Mouse (Mus musculus): ENCODE measurements around the gene Grm5.

The Grm5 gene

DNA sequence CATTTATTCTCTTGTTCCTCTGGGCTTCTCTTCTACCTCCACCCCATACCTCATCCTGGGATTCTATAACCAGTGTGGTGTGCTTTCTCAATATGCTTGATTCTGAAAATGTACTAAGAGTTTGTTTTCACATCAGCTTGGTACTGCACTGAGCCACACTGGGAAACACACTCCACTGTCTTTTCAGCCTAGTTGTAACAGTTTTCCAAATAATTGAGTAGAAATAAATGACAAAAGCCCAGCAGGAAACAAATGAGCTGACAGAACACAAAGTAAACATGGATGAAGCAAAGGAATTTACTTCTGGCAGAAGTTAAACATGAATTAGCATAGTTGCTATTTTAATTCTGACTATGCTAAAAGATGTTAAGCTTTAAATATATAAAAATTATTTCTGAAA is 262.1 kb downstream of the Grm5 start:
- no peak for DNase-seq (ENCODE audit: low spot score)

DNA sequence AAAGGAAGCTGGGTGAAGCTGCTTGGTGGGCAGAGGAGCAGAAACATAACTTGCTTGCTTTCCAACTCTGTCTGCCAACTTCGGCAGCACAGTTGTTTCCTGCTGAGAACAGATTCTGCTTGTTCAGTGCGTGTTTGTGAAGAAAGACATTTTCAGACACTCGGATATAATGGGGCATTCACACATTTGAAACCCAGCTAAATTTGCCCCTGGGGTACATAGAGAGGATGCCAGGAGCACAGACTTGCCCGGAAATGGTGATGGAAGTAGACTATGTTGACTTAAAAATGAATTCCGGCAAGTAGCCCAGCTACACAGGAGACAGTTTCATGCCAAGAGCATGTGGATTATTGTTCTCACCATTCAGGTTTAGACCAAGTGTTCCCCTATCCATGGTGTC is 342.0 kb downstream of the Grm5 start:
- DNase-seq (ENCODE audit: low spot score): peak; percentile 56

DNA sequence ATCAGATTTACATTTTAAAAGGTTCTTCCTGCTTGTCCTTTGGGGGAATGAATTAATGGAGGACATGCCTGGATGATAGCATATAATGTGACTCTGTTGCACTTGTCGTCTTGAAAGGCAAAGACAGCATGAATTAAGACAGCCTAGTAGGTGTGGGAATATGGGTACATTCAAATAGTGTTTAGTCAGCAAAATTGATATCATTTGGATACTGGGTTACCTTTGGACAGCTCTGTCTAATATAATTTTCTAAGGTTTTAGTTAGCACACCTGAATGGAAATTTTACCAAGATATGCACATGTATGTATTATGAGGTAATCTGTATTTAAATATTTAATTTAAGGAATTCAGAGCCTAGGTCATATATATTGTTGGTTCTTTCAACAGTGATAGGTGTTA is 353.4 kb downstream of the Grm5 start:
- no peak for DNase-seq (ENCODE audit: low spot score)

DNA sequence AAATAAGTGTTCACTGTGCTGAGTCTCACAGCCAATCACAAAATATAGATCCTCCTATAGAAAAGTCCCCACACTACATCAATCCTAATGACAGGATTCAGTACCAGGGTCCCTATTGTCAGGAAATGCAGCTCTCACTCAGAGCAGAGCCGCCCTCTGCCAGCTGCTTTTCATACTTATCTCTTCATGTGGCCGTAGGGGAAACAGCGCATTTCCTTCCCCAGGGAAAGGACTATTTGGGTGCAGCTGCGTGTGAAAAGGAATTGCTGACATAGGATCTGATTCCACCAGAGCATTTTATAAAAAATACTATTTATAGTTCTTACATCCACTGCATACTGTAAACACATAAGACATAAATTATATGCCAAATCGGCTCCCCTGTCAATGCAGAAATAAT is 354.3 kb downstream of the Grm5 start:
- DNase-seq (ENCODE audit: low spot score): no peak

DNA sequence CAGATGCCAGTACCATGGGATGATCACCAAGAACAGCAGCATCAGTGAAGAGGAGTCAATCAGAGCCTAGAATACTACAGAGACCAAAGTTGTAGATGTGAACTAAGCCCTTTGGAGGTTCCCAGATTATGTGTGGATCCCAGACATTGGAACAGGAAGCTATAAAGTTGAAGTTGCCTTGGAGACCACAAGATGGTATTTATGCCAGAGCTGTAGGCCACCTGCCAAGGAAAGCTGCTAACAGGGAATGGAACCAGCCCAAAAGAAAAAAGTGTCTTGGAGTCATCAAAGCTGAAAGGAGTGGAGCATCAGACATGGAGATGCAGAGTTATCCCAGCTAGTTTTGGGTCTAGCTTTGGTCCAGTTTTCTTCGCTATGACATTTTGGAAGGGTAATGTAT is 366.2 kb downstream of the Grm5 start:
- no peak for DNase-seq (ENCODE audit: low spot score)

DNA sequence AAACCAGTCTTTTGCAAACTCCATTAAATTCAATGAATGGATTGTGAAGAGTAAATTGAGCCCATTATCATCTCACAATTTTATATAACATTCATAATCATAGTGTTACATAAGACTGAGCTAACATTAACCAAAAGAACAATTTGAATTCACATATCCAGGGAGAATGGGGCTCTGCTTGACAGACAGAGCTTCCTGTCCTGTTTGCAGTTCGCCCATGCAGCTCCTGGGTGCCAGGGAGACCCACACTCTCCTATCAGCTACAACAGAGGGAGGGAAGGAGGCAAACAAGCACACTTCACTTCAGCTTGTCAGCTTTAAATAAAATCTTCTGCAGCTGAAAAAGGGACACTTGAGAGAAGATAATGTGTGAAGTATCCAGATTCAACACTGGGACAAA is 389.2 kb downstream of the Grm5 start:
- no peak for DNase-seq (ENCODE audit: low spot score)

DNA sequence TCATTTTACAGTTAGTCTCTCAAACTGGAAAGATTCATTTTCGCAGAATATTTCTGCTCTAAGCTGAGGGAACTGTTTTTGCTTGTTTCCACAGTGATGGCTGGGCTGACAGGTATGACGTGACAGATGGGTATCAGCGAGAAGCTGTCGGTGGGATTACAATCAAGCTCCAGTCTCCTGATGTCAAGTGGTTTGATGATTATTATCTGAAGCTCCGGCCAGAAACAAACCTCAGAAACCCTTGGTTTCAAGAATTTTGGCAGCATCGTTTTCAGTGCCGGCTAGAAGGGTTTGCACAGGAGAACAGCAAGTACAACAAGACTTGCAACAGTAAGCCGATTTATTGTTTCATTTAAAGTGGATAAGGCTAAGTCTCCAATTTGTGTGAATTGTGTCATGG is 391.1 kb downstream of the Grm5 start:
- no peak for DNase-seq (ENCODE audit: low spot score)

DNA sequence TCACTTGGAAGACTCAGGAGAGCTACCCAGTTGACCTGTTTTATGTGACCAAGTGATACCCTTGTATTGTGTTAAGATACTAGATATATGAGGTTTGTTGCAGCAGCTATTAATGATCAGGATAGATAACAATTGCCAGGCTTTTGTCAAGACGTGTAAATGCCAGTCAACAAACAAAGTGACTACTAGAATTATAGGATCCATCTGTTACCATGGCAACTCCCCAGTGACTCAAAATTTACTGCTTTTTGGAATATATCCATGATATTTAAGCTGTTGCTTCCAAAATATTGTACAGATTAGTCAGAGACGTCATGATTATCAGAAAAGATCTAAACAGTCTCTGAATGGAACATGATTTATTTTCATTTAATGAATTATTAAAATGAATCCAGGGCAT is 399.5 kb downstream of the Grm5 start:
- no peak for DNase-seq (ENCODE audit: low spot score)

DNA sequence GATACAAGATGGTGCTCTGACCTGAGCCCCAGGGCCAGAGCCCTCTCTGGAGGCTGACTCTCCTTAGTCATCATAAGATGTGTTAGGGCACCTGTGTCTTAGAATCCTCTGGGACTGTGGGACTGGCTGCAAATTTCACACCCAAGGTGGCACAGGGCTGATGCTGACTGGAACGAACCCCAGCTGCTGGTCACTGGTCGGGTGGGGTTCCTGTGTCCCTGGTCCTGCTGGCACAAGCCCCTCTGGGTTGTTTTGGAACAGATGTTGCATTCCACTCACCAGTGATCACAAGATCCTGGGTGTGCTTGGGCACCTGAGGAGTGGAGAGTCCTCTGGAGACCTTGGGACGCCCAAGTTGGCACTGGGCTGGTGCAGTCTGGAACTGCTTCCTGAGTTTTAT is 430.5 kb downstream of the Grm5 start:
- no peak for DNase-seq (ENCODE audit: low spot score)

DNA sequence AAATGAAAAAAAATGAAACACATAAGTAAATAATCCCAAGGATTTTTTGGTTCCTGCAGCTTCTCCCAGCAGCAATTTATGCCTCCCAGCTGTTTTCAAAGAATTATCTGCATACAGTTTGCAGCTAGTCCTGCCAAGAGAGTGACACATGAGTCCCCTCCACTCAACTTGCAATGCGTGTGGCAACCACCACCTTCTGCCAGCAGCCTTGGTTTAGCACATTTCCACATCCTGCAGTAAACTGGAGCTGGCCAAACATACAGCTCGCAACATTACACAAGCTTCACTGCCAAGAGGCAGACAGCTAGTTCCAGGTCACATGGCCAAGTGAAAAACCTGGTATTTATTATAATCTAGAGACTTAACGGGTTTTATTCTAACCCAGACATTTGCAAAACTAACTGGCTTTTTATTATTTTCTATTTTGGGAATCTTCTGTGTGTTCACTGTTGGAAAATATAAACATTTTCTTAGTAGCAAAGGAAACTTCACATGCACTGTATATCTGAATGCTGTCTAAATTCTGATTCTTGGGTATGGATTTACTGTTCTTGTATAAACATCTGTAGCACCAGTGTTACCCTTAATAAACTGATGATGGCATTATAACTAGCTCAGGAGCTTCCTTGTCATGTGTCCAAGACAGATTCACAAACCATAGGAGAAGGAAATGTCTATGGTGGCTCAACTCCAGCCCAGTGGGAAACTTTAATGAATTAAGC is 443.6 kb downstream of the Grm5 start:
- DNase-seq (ENCODE audit: low spot score): peak; percentile 31

DNA sequence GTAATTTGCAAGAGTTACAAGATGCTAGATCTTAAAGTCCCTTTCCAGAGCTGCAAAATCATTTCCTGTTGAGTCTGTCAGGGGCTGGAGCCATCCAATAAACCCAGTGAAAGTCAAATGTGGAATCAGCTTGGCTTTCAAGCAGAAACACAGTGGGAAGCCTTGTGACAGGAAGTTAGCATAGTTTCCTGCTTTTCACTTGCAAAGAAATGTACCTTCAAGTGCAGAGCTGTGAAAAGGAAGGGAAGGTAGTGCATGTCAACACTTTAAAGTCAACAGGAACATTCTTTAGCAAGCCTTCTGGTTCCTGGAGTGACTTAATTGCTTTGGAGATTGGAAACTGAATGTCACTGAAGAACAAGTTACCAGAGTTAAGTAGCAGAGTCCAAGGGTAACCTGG is 463.4 kb downstream of the Grm5 start:
- DNase-seq (ENCODE audit: low spot score): no peak

DNA sequence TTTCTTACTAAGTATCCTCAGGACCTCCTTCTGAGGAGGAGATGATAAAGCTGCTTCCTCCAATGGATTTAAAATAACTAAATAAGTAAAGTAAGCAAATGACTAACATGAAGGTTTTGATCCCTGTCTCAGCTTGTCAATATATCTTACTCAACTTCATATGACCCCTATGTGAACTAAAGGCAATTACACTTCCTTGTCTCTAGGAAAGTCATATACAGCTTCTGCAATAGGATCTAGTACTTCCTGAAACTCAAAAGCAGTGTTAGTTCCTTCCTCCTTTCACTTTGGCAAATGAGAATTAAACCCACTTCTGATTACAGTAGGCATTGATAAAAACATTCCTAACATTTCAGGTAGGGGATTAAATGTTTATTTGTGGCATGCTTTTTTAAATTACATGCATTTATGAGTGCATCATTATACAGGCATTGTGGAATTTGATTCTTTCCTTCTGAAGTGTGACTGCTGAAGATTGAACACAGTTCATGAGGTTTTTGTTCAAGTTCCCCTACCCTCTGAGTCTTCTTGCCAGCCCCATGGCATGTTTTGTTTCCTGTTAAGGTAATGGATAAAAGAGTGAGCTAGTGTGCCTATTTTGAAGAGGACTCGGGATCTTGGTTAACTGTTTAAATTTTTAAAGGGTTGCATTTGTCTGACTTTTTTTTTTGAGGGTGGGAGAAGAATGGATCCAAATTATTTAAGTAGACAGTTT is 470.4 kb downstream of the Grm5 start:
- no peak for DNase-seq (ENCODE audit: low spot score)

DNA sequence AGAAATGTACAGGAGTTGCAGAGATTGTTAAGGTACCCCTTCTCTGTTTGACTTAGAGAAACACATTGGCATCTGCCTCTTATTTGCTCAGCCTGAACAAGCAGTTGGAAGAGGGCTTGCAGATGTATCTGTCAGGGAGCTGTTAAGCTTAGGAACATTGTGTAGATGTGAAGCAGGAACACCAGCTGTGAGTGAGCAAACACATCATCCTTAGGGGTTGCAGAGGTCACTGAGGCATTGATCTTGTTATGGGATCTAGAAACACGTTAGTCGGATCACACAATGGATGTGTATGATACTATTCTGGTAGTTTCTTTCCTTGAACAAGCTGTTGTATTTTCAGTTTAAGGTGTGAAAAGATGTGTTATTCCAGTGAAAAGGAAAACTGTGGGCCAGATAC is 472.5 kb downstream of the Grm5 start:
- no peak for DNase-seq (ENCODE audit: low spot score)

DNA sequence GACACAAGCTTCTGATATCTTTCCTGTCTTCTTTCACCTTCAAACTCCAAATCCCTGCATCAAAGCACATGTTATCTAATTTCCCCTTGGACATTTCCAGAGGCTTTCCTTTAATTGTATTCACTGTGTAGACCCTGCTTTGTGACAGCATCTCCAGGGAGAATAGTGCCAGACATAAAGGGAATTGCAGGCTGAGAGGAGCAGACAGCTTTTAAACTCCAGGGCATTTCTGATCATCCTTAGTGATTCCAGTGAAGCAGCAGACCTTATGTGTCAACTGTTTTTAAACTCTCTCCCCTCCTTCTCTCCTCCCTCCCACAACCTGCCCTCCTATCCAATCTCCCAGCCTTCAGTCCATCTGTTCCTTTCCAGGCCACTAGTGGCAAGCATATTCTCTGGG is 507.1 kb downstream of the Grm5 start:
- DNase-seq (ENCODE audit: low spot score): no peak

DNA sequence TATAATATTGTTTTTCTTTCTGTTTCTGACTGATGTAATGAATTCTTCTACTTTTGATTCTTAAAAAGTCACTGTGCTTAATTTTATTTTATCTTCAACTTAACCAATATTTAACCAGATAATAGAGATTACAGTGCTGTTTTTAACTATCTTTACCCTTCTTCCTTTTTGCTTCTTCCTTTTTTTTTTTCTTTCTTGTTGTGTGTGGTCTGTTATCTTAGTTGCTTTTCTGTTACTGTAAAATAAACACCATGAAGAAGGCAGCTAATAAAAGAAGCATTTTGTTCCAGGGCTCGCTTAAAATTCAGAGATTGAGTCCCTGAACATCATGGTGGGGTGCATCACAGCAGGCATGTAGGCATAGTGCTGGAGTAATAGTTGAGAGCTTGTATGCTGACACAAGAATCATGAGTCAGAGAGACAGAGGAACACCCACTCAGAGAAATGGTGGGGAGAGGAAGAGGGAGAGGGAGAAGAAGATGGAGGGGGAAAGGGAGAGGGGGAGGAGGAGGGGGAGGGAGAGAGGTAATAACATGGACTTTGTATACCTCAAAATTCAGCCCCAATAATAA is 512.7 kb downstream of the Grm5 start:
- DNase-seq (ENCODE audit: low spot score): no peak

DNA sequence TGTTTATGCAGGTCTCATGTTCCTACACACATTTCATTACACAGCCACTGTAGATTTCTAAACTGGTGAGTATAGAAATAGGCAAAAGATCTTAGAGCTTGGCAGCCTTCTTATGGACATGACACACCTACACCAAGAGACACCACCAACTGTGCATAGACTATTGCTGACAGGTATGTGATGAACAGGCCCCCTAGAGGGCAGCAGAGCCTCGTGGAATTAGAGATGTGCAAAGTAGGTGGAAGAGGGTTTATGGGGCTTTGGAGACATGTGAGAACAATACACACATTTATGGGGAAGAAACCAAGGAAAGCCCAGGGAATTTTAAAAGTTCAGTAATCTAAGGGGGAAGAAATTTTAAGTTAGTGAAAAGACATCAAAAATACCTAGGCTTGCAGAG is 513.7 kb downstream of the Grm5 start:
- DNase-seq (ENCODE audit: low spot score): peak; percentile 45

DNA sequence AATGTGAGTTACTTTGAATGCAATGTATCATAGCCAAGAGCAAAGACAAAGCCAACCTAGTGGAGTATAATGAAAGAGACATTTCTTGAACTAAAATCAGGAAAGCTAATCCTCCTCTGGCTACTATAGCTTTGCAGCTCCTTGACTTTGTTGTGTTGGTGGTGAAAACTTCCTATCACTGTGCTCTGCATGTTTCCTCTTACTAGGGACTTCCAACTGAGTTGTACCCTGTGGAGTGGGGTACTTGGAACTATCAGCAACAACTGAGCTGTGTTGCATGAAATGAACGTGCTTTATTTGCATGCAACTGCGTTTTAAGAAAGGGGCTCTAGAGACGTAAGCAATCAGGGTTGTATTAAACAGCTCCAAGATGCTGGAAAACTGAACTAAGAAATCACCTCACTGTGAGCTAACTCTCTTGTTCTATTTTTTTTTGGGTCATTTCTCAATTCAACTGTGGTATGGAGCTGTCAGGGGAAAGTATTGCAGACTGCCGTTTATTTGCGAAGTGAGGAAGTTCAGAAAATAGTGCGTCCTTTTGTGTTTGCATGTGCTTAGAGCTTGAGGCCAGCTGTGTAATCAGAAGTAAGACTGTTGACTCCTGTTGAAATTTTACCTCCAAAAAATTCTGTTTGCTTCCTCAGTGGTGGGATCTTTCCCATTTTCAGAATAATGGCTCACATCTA is 532.9 kb downstream of the Grm5 start:
- DNase-seq (ENCODE audit: low spot score): no peak

DNA sequence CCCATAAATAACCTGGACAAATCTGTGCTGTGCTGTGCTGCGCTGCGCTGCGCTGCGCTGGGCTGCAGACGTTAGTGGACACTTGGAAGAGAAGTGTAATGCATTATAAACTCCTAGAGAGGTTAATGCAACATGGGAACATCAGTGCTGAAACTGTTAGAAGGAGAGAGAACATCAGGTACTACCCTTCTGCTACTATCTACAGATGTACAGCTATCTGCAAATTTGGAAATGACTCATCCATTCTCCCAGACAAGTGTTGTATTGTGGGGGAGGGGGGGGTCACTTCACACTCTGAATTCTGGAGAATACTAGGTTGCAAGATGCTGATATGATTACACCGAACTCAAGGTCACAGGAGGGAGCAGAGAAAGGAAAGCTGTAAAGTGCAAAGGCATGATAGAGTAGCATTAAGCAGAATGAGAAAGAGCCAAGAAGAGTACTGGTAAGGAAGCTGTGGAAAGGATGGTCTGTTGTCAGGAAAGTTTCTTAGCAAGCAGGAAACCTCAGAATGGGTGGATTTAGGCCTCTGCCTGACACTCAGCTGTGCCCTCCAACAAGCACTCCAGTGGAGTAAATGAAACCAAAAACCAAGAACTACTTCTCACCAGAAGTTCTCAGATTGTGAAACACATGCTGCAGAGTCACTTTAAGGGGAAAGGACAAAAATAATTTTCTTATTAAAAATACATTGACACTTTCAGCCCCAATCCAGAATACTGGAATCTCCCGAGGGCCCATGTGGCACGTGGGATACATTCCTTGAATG is 544.3 kb downstream of the Grm5 start:
- DNase-seq (ENCODE audit: low spot score): no peak

DNA sequence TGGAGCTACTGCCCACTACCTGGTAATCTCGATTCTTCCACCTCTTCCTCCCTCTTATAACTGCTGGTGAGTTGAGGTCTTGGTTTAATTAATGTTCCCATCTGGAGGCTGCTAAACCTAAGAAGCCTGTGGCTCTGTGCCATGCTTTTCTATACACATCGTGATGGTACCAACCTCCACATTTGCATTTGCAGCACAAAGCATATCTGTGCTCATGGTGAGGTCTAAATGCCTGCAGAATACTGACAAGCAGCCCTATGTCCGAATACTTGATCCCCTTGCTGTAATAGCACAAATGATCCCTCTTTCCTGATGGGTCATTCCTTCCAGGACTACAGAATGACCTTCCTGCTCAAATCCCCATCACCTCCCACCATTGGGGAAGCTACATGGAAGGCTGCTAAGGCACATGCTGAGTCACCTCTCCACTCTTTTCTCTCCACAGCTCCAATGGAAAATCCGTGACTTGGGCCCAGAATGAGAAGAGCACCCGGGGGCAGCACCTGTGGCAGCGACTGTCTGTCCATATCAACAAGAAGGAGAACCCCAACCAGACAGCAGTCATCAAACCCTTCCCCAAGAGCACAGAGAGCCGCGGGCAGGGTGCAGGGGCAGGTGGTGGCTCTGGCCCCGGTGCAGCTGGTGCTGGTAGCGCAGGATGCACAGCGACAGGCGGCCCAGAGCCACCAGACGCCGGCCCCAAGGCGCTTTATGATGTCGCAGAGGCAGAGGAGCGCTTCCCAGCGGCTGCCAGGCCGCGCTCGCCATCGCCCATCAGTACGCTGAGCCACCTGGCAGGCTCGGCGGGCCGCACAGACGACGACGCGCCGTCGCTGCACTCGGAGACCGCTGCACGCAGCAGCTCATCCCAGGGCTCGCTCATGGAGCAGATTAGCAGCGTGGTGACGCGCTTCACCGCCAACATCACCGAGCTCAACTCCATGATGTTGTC is 545.8 kb downstream of the Grm5 start:
- DNase-seq (ENCODE audit: low spot score): no peak

DNA sequence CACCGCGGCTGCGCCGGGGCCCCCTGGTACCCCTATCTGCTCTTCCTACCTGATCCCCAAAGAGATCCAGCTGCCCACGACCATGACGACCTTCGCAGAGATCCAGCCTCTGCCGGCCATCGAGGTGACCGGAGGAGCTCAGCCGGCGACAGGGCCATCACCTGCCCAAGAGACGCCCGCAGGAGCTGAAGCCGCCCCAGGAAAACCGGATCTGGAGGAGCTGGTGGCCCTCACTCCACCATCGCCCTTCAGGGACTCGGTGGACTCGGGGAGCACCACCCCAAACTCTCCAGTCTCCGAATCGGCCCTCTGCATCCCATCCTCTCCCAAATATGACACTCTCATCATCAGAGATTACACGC is 546.5 kb downstream of the Grm5 start:
- DNase-seq (ENCODE audit: low spot score): no peak

DNA sequence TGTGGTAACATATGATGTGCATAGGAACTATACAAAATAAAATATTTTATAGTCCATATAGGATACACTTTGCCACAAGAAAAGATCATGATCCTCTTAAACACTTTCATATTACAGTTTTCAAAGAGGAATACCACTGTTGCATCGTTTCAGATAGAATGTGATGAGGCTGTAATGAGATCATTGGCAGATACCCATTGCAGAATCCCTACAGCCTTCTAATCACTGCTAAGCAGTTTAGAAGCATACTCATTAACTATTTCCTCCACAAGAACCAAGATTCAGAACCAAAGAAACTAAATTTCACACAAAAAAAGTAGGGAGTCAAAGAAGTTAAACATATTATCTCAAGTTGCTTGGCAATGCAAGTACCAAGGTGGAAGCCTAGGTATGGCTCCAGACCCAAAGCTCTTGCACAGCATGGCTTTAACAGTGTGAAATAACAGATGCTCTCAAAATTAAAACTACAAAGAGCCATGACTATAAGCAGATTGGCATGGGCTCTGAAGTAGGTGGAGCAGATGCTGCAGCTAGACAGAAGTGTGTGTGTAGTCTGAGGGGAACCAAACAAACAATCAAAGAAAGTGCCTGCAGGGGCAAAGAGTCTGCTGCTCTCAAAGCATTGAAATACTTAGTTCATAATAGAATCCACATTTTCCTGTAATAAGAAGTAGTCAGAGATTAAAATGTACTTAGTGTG is 575.7 kb downstream of the Grm5 start:
- DNase-seq (ENCODE audit: low spot score): no peak

Measured in layer of hippocampus, adult 9-10 months (tissue).